Mouse (Mus musculus) cerebellum, postnatal 4 days (tissue): Measurements from ENCODE around the gene Rsf1.

Experiments used
- DNase-seq, 2 experiments: peaks; one replicate each; pipeline ENCODE4 v3.0.0; 2022; ENCODE audit warnings: low spot score in 2 of 2, mixed read lengths in 1 of 2

Rsf1 gene

GRCm38 (mm10) chr7:97631290-97631689 lies 51.6 kb downstream of the Rsf1 start:
- no peak for DNase-seq

GRCm38 (mm10) chr7:97632897-97633296 lies 53.2 kb downstream of the Rsf1 start:
- no peak for DNase-seq

GRCm38 (mm10) chr7:97645060-97645459 lies 65.4 kb downstream of the Rsf1 start:
- no peak for DNase-seq

GRCm38 (mm10) chr7:97647656-97648055 lies 68.0 kb downstream of the Rsf1 start:
- DNase-seq, result no peak

GRCm38 (mm10) chr7:97650729-97651128 lies 71.0 kb downstream of the Rsf1 start:
- no peak for DNase-seq

- DNase-seq, result no peak
Measured at GRCm38 (mm10) chr7:97656144-97656543, 76.5 kb downstream of the Rsf1 start.

GRCm38 (mm10) chr7:97661634-97662033 lies 81.9 kb downstream of the Rsf1 start:
- DNase-seq, result no peak

GRCm38 (mm10) chr7:97679239-97679638 lies 99.5 kb downstream of the Rsf1 start:
- no peak for DNase-seq

- DNase-seq, result no peak
Measured at GRCm38 (mm10) chr7:97687831-97688230, 108.1 kb downstream of the Rsf1 start.

- DNase-seq, result no peak
Measured at GRCm38 (mm10) chr7:97695441-97695840, 115.8 kb downstream of the Rsf1 start.

- DNase-seq, result peak in 1 of 2 experiments; percentile 21
Measured at GRCm38 (mm10) chr7:97696133-97696505, 116.4 kb downstream of the Rsf1 start.

- peak; percentile 92 to 96 for DNase-seq
Measured at GRCm38 (mm10) chr7:97696506-97697254, 117.0 kb downstream of the Rsf1 start, which contains the start of gene Clns1a. TSS of gene Clns1a (plus strand) at chr7:97696634.

GRCm38 (mm10) chr7:97700173-97700572 lies 120.5 kb downstream of the Rsf1 start:
- no peak for DNase-seq

- DNase-seq, result no peak
Measured at GRCm38 (mm10) chr7:97701106-97701505, 121.4 kb downstream of the Rsf1 start.

- no peak for DNase-seq
Measured at GRCm38 (mm10) chr7:97707123-97707522, 127.4 kb downstream of the Rsf1 start.

- DNase-seq, result no peak
Measured at GRCm38 (mm10) chr7:97707809-97708208, 128.1 kb downstream of the Rsf1 start.

GRCm38 (mm10) chr7:97709204-97709603 lies 129.5 kb downstream of the Rsf1 start:
- no peak for DNase-seq

GRCm38 (mm10) chr7:97714651-97715050 lies 135.0 kb downstream of the Rsf1 start:
- no peak for DNase-seq

- DNase-seq, result no peak
Measured at GRCm38 (mm10) chr7:97717326-97717725, 137.6 kb downstream of the Rsf1 start.

GRCm38 (mm10) chr7:97719078-97719477 lies 139.4 kb downstream of the Rsf1 start:
- DNase-seq, result no peak

GRCm38 (mm10) chr7:97720109-97720508 lies 140.4 kb downstream of the Rsf1 start:
- DNase-seq, result no peak

GRCm38 (mm10) chr7:97722278-97722918 lies 142.7 kb downstream of the Rsf1 start:
- DNase-seq, result no peak
